Mouse (Mus musculus) kidney, adult 18-20 months (tissue): ENCODE measurements around the gene Stk38.
"Not testable (repeated sequence)": the region's sequence is repeated elsewhere in the genome, so short reads cannot be mapped to it uniquely, and the experiment has no call there.

Experiments
- DNase-seq: peaks from one replicate; pipeline ENCODE4 v3.0.0; 2021

Stk38 gene

DNA sequence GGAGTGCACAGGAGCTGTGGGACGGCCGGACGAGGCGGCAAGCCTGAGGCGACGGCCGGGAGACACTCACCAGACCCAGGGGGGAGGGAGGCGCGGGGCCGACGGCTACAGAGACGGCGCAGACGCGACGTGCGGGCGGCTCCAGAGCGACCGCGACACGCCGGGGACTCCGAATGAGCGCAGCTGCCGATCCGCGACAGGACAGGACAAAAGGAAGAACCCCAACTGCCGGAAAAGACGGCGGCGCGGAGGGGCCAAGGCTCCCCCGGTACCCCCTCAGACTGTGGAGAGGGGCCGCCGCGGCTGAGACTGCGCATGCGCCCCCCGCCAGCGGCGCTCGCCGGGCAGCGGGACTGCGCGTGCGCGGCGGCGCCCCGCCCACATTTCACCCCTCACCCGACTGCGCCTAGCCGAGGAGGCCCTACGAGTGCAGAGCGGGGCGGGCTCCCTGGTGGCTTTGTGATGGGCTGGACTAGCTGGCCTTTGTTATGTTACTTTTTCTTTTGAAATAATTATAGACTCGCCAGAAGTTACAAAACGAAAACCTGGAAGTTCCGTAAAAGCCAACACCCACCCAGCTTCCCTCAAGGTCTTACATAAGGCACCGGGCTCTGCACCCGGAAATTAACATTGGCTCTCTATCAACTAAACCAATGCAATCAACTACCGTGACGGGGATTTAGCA, at the start of gene Stk38:
Stk38 (minus strand) TSS at position 355 of the 685 bp plus-strand sequence.
- peak; percentile 96 for DNase-seq

GRCm38 (mm10) chr17:29057361-29057890, 49.6 kb upstream of the Stk38 start:
- DNase-seq = no peak

DNA sequence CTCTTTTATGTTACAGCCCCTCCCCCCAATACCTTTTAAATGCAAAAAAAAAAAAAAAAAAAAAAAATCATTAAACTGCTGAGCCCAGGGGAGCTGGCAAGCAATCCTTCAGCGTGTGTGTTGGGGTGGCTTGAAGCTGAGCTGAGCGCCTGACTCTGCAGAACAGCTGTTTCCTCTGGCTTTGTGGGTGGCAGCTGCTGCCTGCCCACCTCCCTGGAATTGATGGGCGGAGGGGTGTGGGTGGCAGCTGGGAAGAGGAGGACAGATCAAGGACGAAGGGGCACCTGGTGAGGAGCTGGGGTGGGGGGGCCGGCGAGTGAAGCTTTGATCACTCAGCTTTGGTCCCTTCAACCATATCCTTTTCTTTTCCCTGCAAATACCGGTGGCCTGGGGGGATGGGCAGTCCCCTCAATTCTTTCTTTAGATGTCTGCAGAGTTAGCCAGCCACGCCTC, 48.9 kb upstream of the Stk38 start:
- DNase-seq = no peak

GRCm38 (mm10) chr17:29056207-29056606, 48.4 kb upstream of the Stk38 start:
- no peak for DNase-seq

- no peak for DNase-seq
These were observed 47.8 kb upstream of the Stk38 start for GRCm38 (mm10) chr17:29055586-29055985.

- no peak for DNase-seq
These were observed 46.6 kb upstream of the Stk38 start for GRCm38 (mm10) chr17:29054429-29054828.

GRCm38 (mm10) chr17:29053841-29054240, 46.0 kb upstream of the Stk38 start:
- peak; percentile 46 for DNase-seq

GRCm38 (mm10) chr17:29053067-29053466, 45.3 kb upstream of the Stk38 start:
- no peak for DNase-seq

DNA sequence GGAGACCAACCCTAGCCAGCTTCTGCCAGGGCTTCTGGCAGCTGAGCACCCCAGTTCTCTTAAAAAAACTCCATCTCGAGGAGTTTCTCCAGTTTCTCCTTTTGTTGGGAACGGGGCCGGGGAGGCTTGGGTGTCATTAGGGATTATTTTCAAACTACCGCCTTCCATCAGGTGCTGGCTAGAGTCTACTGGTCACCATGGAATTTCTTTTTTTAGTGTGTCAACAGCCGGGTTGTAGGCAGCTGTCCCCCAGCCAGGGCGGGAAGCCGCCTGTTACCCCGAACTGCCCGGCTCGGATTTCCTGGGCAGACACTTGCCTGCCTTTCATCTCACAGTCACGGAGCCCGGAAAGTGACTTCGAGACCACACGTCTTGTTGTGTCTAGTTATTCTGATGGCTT, 43.0 kb upstream of the Stk38 start:
- DNase-seq = no peak

DNA sequence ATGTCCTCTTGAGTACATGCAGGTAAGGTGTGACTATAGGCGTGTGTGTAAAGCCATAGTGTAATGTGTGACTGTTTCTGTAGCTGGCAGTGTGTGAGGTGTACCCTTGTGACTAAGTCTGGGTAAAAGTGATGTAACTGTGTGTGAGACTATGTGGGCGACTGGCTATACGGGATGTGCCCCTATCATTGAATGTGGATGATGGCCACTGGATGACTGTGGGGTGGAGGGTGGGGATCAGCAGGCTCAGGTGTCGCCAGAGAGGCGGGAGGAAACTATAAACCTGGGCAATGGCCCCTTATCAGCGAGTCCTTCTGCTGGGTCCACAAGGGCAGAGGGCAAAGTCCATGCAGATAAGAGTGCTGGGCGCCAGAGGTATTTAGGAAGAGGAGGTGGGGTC, 42.1 kb upstream of the Stk38 start:
- DNase-seq = no peak

DNA sequence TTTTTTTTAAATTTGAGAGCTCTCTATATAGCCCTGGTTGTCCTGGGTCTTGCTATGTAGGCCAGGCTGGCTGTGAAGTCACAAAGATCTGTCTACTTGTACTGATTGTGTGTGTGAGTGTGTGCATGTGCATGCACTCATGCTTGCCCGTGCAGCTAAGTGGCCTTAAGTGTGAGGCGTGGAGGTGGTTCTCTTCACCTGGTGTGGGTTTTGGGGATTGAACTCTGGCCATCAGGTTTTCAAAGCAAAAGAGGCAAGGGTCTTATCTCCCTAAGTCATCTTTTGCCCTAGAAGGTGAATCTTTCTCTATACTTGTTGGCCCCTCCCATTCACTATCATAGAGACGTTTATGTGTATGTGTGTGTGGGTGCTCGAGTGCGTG, 41.7 kb upstream of the Stk38 start:
- no peak for DNase-seq

DNA sequence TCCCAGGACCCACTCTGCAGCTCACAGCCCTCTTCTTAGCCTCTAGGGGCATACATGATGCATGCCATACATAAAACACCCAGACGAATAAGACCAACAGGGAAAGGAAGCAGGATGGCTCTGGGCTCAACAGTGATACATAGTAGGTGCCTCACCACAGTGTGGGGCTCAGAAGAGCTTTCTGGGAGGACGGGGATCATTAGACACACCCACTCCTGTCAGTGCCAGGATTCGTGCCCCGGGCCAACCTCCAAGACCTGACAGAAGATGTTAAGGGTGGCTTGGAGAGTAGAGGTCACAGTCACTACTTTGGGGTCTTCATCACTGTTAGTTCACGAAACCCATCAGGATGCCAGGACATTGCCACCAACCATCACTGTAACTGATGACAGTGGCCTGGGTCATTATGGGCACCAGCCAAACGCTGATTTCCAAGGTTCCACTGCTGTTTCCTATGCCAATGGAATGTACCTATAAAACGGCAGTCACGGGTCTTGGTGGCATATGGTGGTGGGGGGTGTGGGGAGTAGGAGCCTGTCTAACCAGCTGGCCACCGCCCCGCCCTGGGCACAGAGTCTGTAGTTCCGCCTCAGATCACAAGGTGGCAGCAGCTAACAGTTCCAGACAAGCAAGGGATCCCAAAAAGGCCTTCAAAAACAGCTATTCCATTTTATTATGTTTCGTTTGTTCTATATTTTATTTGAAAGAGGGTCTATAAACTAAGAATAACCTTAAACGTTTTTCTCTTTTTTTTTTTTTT, 41.1 kb upstream of the Stk38 start:
- DNase-seq = peak; percentile 88

DNA sequence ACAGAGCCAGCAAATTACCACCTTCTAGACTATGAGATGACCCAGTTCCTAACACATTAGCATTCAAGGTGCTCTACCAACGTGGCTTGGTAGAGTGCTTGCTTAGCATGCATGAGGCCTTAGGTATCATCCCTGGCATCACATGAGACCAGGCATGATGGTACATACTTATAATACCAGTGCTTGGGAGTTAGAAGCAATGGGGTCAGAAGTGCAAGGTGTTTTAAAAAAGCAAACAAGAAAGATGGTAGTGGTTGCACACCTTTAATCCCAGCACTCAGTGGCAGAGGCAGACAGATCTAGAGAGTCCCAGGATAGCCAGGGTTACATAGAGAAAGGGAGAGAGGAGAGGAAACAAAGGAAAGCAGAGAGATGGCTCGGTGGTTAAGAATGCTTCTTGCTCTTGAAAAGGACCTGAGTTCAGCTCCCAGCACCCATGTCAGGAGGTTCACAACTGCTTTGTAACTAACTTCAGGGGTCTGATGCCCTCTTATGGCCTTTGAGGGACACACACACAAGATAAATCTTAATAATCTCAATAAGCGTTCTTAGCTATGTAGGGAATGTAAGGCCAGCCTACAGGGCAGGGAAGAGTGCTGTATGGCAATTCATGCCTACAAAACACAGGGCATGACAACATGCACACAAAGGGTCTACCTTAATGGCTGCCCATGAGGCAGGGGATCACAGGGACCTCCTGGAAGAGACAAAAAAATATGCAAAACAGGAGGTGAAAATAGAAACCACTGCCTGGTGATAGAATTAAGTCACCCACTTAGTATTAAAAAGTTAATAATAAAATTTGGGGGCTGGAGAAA, 40.1 kb upstream of the Stk38 start:
- DNase-seq = no peak

GRCm38 (mm10) chr17:29046863-29047262, 39.1 kb upstream of the Stk38 start:
- DNase-seq = no peak

- DNase-seq = peak; percentile 79
These were observed 38.1 kb upstream of the Stk38 start for GRCm38 (mm10) chr17:29045741-29046530.

- no peak for DNase-seq
These were observed 37.1 kb upstream of the Stk38 start for GRCm38 (mm10) chr17:29044925-29045319.

DNA sequence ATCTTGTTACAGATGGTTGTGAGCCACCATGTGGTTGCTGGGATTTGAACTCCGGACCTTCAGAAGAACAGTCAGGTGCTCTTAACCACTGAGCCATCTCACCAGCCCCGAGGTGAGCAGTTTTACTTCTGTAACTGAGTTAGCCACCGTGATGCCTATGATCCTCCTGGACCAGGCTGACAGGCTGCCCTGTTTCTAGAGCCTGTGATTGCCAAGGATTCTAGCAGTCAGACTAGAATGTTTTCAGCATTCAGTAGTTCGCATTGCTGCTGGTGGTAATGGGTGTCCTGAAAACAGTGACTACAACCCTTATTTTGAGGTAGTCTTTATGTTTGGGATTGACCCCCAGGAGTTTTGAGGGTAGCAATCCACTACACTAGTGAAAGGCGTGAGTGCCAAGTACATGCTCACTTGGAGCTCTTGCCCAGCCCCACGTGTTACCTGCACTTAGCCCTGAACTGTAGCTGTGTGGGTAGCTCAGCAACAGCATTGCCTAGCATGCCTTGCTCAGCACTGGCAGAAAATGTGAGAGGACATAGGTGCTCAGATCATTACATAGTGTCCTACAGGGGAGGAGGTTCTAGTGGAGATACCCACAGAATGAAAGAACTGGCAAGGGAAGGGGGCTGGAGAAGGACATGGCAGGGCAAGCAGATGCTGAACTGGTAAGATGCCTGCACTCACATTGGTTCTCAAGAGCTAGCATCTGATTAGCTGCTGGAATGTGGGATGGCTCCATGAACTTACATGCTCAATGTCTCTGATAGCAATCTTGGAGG, 36.5 kb upstream of the Stk38 start:
- DNase-seq = no peak

GRCm38 (mm10) chr17:29043583-29043982, 35.8 kb upstream of the Stk38 start:
- DNase-seq = no peak

GRCm38 (mm10) chr17:29042569-29042968, 34.8 kb upstream of the Stk38 start:
- DNase-seq = no peak

DNA sequence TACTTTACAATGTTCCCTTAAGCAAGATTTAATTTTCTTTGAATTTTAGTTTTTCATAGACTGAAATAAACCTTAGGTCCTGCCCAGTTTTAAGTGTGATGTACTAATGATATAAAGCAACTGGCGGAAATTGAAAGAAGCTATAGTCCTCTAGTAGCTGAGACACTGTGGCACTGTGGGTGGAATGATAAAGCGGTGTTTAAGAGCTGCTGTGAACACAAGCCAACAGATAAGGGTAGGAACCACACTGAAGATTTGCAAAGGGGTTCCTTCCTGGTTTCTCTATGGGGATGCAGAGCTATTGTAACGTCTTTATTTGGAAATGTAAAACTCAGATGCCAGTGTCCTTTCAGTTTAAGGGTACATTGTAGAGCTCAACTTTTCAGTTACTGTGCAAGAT, 33.8 kb upstream of the Stk38 start:
- DNase-seq = not testable (repeated sequence)

GRCm38 (mm10) chr17:29039351-29039750, 31.6 kb upstream of the Stk38 start:
- no peak for DNase-seq

- no peak for DNase-seq
These were observed 27.7 kb upstream of the Stk38 start for GRCm38 (mm10) chr17:29035506-29035905.
